Mouse (Mus musculus): ENCODE results near the gene Olfr720. TPM values are rescaled to one million over a fixed set of nuclear protein-coding genes. Genes with fewer than 3 reads are reported as not detected.

Olfr720 gene
- total RNA-seq (2022) = not detected

DNA sequence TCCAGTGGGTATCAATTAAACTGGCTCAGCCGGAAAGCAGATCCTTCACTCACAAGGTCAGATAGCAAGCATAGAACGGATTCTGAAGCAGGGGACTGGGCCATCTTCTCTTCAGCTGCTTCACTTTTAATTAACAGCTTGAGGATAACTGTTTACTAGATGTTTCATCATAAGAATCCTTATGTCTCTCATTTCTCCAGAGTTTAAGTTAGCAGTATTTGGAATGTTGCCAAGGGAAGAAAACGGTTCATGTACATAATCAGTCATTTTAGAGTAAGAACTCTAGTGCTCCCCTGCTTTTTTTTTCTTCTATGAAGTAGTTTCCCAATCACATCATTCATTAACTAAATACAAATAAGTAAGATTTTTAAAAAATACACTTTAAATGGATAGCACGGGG is at the start of gene Olfr720:
Gene Olfr720 (minus strand): TSS at position 101 of the 400 bp plus-strand sequence.
- DNase-seq (ENCODE audit: low spot score in 2 of 2) = no peak

Other genes starting within 250 kb of the Olfr720 start
- 10 to 100 TPM; 26.4 to 33.7 (median 29.2) TPM for gene Atxn7, start 225.4 kb downstream of the Olfr720 start, total RNA-seq (2022)
- 10 to 100 TPM; 85.6 to 97.3 (median 89.8) TPM for gene Thoc7, start 225.0 kb downstream of the Olfr720 start, total RNA-seq (2022)
- gene Psmd6, start 65.9 kb downstream of the Olfr720 start, total RNA-seq (2022) = 100 to 1,000 TPM; 111 to 121 (median 118) TPM
- gene Olfr31, start 136.0 kb upstream of the Olfr720 start, total RNA-seq (2022) = not detected
- gene Il3ra, start 159.4 kb upstream of the Olfr720 start, total RNA-seq (2022) = 10 to 100 TPM in 1 of 4 experiments, 1 to 10 TPM in 3; 3.7 to 10.8 (median 5.0) TPM
- not detected for gene Olfr721-ps1, start 214.5 kb upstream of the Olfr720 start, total RNA-seq (2022)